Mouse (Mus musculus) heart, postnatal 14 days (tissue): Measurements from ENCODE around the gene Spty2d1. TPM values are rescaled to one million over a fixed set of nuclear protein-coding genes. Genes with fewer than 3 reads are reported as not detected.

ENCODE experiments used
- total RNA-seq, 2 experiments: library from RNA; stranded (reverse); gene quantifications; 2 replicates each; pipeline ENCODE4 v1.2.3; 2021

Gene Spty2d1
- total RNA-seq, 2 experiments from 2014 or later = 10.2 to 11.1 TPM

Other genes with a start within 250 kb of the Spty2d1 start
- gene Hps5, start 212.3 kb downstream of the Spty2d1 start, total RNA-seq = 10 to 100 TPM in 1 of 2 experiments, 1 to 10 TPM in 1; 8.0 to 12.5 TPM
- gene Gtf2h1, start 212.3 kb downstream of the Spty2d1 start, total RNA-seq = 10 to 100 TPM; 18.2 to 19.0 TPM
- gene Ldha, start 166.9 kb downstream of the Spty2d1 start, total RNA-seq = 100 to 1,000 TPM; 746 to 778 TPM
- gene Ldhc, start 147.2 kb downstream of the Spty2d1 start, total RNA-seq = not detected
- 10 to 100 TPM; 59.6 to 66.3 TPM for gene Tsg101, start 88.4 kb downstream of the Spty2d1 start, total RNA-seq
- gene Uevld, start 49.9 kb downstream of the Spty2d1 start, total RNA-seq = 1 to 10 TPM; 8.1 to 9.7 TPM
- not detected for gene Gm9999, start 24.8 kb downstream of the Spty2d1 start, total RNA-seq
- 10 to 100 TPM; 26.4 to 31.0 TPM for gene Tmem86a, start 42.2 kb upstream of the Spty2d1 start, total RNA-seq
- not detected for gene Ptpn5, start 125.3 kb upstream of the Spty2d1 start, total RNA-seq
- gene Mrgpra6, start 196.5 kb upstream of the Spty2d1 start, total RNA-seq = not detected
- not detected for gene Mrgpra9, start 244.4 kb upstream of the Spty2d1 start, total RNA-seq